Mouse (Mus musculus): ENCODE measurements around the gene Cisd3. TPM values are rescaled to one million over a fixed set of nuclear protein-coding genes. Genes with fewer than 3 reads are reported as not detected.
"Not testable (repeated sequence)": the region's sequence is repeated elsewhere in the genome, so short reads cannot be mapped to it uniquely, and the experiment has no call there.

Cisd3 gene
- polyA plus RNA-seq (2015; fragmentation: Nextera tagmentation; extraction: Ambion mirVana), result 44.1 and 45.5 TPM in 2 replicates

DNA sequence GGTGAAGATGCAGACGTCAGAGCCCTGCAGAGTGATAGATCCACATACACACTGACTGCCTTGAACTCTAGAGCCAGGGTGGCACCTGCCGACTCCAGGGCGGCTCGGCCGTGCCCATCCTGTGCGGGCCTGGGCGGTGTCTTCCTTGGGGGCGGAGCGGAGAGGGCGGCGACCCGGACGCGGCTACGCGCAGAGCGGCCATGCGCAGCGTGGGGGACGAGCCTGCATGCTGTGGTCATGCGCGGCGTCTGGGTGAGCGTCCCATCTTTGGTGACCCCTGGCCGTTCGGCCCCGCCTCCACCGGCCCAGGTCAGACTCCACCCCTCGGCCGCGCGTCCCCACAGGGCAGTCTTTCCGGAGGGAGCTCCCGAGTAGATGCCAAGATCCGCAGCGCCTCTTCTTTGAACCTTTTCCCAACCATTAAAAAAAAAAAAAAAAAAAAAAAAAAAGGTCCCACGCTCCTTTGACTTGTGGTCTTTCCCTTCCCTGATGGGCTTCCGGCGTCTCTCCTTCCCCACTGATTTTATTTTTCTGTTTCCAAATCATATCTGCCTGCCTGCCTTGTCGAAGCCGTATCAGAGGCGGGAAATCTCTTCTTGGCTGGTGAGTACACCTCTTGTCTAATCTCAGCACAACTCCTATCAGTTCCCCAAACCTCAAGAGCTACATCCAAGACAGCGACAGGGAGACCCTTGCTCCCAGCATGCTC, at the start of gene Cisd3:
TSS of gene Cisd3 (plus strand) at position 214 of the 709 bp plus-strand sequence.
- peak; percentile 87 for ATAC-seq (ENCODE audit: borderline replicate concordance, extremely low read depth, low FRiP score, low TSS enrichment)
- H3K9me3 ChIP-seq, result no peaks in the 10 kb centered on the region
- H3K36me3 ChIP-seq, result peaks cover 35% of the 10 kb centered on the region
- peak within 1 kb of the TSS; percentile 32 for H3K4me3 ChIP-seq
- H3K27me3 ChIP-seq, result no peaks in the 10 kb centered on the region
- H3K4me1 ChIP-seq, result peaks cover 57% of the 10 kb centered on the region
- peak within 1 kb of the TSS; percentile 67 for H3K4me2 ChIP-seq
- peak within 1 kb of the TSS; percentile 92 for H3K27ac ChIP-seq
- WGBS, result under 1% methylated on average over 43 of the region's 43 CpGs
- peak within 1 kb of the TSS; percentile 43 for H3K9ac ChIP-seq

DNA sequence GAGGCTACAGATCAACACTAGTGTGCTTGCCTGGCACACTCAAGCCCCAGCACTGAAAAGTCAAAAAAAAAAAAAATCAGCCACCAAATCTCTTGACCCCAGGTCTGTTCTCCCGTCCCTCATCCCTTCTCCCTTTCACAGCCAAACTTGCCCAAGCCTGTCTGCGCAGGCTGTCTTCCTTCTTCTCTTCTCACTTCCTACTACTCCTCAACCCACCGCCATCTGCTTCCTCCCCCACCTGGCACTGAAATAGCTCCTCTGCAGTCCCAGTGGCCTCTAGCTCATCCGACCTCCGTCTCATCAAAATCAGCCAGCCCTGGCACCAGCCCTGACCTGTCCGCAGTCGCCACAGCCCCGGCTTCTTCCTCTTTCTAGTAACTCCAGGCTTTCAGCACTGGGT, 44.0 kb upstream of the Cisd3 start:
- 41% methylated on average over 8 of the region's 8 CpGs for WGBS
- Histone ChIP-seq H3K4me3 (no peak overlapping the region), H3K4me2 (no peak overlapping the region), H3K27ac (no peak overlapping the region), H3K9me3 (no peaks in the 10 kb centered on the region), H3K36me3 (no peaks in the 10 kb centered on the region), H3K9ac (no peak overlapping the region), H3K27me3 (no peaks in the 10 kb centered on the region), H3K4me1 (no peaks in the 10 kb centered on the region)
- ATAC-seq (ENCODE audit: borderline replicate concordance, extremely low read depth, low FRiP score, low TSS enrichment), result no peak

DNA sequence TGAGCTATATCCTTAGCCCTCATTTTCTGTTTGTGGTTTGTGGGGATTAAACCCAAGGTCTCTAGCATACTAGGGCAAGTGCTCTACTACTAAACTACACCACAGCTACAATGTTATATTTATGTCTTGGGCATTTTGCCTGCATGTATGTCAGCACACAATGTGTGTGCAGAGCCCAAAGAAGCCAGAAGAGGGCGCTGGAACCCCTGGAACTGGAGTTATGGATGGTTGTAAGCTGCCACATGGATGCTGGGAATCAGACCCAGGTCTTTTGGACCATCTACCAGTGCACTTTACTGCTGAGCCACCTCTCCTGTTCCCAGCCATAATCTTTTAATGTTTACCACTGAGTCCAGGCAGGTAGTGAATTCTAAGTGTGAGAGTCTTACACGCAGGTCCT, 42.9 kb upstream of the Cisd3 start:
- Histone ChIP-seq H3K27me3 (no peaks in the 10 kb centered on the region), H3K4me3 (no peak overlapping the region), H3K9ac (no peak overlapping the region), H3K9me3 (no peaks in the 10 kb centered on the region), H3K36me3 (no peaks in the 10 kb centered on the region), H3K4me2 (no peak overlapping the region), H3K4me1 (no peaks in the 10 kb centered on the region), H3K27ac (no peak overlapping the region)
- ATAC-seq (ENCODE audit: borderline replicate concordance, extremely low read depth, low FRiP score, low TSS enrichment), result no peak
- WGBS, result 46% methylated on average over 2 of the region's 2 CpGs

DNA sequence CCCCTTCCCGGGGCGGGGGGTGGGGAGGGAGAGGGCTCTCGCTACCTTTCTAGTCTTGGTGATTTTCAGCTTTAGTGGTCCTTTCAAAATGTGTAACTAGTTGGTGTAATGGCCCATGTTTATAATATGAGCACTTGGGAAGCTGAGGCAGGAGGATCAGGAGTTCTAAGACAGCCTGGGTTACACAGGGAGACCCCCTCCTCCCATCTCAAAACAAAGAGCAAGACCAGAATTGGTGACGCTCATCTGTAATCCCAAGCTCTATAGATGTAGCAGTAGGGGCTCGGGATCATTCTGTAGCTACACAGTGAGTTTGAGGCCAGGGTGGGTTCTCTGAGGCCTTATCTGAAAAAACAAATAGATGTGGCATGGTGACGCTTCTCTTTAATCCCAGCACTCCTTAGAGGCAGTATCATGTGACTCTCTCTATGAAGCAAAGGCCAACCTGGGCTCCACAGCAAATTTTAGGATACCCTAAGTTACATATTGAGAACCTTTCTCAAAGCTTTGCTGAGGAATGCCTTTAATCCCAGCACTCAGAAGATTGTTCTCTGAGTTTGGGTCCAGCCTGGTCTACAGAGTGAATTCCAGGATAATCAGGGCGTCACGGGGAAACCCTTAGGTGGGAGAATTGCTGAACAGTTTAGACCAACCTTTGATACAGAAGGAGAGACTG, 42.1 kb upstream of the Cisd3 start:
- no peak overlapping the region for H3K9ac ChIP-seq
- no peak overlapping the region for H3K4me2 ChIP-seq
- no peaks in the 10 kb centered on the region for H3K36me3 ChIP-seq
- no peaks in the 10 kb centered on the region for H3K27me3 ChIP-seq
- no peaks in the 10 kb centered on the region for H3K4me1 ChIP-seq
- no peak overlapping the region for H3K27ac ChIP-seq
- no peak overlapping the region for H3K4me3 ChIP-seq
- no peaks in the 10 kb centered on the region for H3K9me3 ChIP-seq
- ATAC-seq (ENCODE audit: borderline replicate concordance, extremely low read depth, low FRiP score, low TSS enrichment), result no peak
- 65% methylated on average over 8 of the region's 8 CpGs for WGBS

DNA sequence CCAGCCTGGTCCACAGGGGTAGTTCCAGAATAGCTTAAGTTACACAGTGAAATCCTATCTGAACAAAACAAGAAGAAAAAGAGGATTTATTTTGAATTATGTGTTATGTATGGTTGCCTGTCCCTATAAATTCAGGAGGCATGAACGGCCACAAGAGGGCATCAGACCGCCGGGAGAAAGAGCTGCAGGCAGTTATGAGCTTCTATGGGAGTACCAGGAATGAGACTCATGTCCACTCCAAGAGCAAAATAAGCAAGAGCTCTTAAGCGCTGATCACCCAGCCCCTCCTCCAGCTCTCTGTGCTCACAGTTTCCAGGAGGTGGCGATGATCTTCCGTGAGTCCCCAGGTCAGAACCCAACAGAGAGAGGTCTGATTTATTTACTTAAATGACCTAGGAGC, 40.8 kb upstream of the Cisd3 start:
- ATAC-seq (ENCODE audit: borderline replicate concordance, extremely low read depth, low FRiP score, low TSS enrichment), result 0 out of 2 replicates have a peak, but pooled peaks have one; percentile 23

DNA sequence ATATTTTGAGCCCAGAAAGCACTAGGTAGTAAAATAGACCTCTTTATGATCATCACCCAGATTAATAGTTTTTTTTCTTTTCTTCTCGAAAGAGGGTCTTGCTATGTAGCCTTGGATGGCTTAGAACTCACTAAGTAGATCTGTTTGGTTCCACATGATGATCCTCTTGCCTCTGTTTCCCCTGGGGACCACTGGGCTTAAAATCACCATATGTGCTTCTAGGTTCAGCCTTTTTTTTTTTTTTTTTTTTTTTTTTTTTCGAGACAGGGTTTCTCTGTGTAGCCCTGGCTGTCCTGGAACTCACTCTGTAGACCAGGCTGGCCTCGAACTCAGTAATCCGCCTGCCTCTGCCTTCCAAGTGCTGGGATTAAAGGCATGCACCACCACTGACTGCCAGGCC, 37.1 kb upstream of the Cisd3 start:
- not testable (repeated sequence) for H3K27ac ChIP-seq; H3K4me1 ChIP-seq; H3K27me3 ChIP-seq; H3K4me3 ChIP-seq; H3K9me3 ChIP-seq; H3K36me3 ChIP-seq; H3K4me2 ChIP-seq; ATAC-seq (ENCODE audit: borderline replicate concordance, extremely low read depth, low FRiP score, low TSS enrichment); H3K9ac ChIP-seq
- WGBS, result 70% methylated on average over 4 of the region's 4 CpGs

More for the DNA sequence above, 40.8 kb upstream of the Cisd3 start:
- H3K27me3 ChIP-seq, result no peaks in the 10 kb centered on the region
- H3K36me3 ChIP-seq, result no peaks in the 10 kb centered on the region
- H3K9me3 ChIP-seq, result no peaks in the 10 kb centered on the region
- no peak overlapping the region for H3K4me2 ChIP-seq
- no peak overlapping the region for H3K27ac ChIP-seq
- H3K4me1 ChIP-seq, result no peaks in the 10 kb centered on the region
- no peak overlapping the region for H3K9ac ChIP-seq
- H3K4me3 ChIP-seq, result no peak overlapping the region
- 2% methylated on average over 6 of the region's 6 CpGs for WGBS

DNA sequence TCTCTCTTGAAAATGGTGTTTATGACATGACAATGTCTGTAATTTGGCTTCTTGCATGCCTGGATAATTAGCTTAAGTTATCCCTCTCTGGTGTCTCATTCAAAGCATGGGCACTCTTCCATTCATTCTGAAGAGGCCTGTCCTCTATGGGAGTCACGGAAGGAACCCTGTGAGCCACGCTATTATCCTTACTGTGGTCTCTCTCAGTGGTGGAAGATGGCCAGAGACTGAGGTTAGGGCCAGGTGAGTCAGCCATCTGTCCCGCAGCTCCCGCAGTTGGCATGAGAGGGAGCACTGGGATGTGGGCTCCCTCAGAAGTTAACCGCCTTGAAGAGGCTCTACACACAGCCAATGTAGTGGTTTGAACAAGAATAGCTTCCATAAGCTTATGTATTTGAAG, 35.3 kb upstream of the Cisd3 start:
- H3K9me3 ChIP-seq, result no peaks in the 10 kb centered on the region
- no peak overlapping the region for H3K27ac ChIP-seq
- no peaks in the 10 kb centered on the region for H3K36me3 ChIP-seq
- no peak overlapping the region for H3K4me3 ChIP-seq
- no peak overlapping the region for H3K9ac ChIP-seq
- WGBS, result 58% methylated on average over 5 of the region's 5 CpGs
- H3K4me1 ChIP-seq, result no peaks in the 10 kb centered on the region
- H3K27me3 ChIP-seq, result no peaks in the 10 kb centered on the region
- H3K4me2 ChIP-seq, result no peak overlapping the region
- ATAC-seq (ENCODE audit: borderline replicate concordance, extremely low read depth, low FRiP score, low TSS enrichment), result no peak

DNA sequence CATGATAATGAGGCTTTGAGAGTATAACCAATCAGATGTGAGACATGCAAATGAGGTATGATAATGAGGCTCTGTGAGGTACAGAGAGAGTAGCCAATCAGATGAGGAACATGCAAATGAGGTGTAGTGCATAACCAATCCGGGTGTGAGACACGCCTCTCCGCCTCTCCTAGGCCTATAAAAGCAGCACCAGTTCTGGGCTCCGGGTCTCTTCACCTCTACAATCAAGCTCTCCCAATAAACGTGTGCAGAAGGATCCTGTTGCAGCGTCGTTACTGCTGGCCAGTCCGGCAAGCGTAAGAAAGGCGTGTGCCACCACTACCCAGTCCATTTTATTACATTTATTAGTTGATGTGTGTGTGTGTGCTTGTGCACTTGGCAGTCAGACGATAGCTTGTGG, 32.2 kb upstream of the Cisd3 start:
- not testable (repeated sequence) for H3K27ac ChIP-seq; H3K36me3 ChIP-seq; ATAC-seq (ENCODE audit: borderline replicate concordance, extremely low read depth, low FRiP score, low TSS enrichment); H3K27me3 ChIP-seq; H3K4me2 ChIP-seq; H3K9ac ChIP-seq; H3K4me3 ChIP-seq; H3K4me1 ChIP-seq; H3K9me3 ChIP-seq
- WGBS, result 91% methylated on average over 11 of the region's 11 CpGs

DNA sequence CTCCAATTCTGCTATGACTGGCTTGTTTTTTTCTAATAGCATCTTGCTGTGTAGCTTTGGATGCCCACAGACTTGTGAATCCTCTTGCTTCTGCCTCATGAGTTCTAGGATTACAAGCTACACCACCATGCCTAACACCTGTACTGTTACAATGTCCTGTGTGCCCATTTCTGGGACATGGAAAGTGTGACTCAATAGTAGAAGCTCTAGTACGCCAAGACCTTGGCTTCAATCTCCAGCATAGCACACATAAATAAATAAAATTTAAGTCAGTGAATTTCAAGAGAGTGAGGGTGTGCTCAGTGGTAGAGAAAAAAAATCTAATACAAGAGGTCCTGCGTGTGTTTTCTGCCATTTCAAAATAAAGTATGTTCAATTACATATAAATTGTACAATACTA, 31.4 kb upstream of the Cisd3 start:
- no peak for ATAC-seq (ENCODE audit: borderline replicate concordance, extremely low read depth, low FRiP score, low TSS enrichment)
- 84% methylated on average over 2 of the region's 2 CpGs for WGBS
- peaks cover 6% of the 10 kb centered on the region for H3K4me1 ChIP-seq
- no peak overlapping the region for H3K9ac ChIP-seq
- H3K27me3 ChIP-seq, result no peaks in the 10 kb centered on the region
- no peaks in the 10 kb centered on the region for H3K9me3 ChIP-seq
- no peaks in the 10 kb centered on the region for H3K36me3 ChIP-seq
- H3K4me2 ChIP-seq, result no peak overlapping the region
- no peak overlapping the region for H3K4me3 ChIP-seq
- H3K27ac ChIP-seq, result no peak overlapping the region

DNA sequence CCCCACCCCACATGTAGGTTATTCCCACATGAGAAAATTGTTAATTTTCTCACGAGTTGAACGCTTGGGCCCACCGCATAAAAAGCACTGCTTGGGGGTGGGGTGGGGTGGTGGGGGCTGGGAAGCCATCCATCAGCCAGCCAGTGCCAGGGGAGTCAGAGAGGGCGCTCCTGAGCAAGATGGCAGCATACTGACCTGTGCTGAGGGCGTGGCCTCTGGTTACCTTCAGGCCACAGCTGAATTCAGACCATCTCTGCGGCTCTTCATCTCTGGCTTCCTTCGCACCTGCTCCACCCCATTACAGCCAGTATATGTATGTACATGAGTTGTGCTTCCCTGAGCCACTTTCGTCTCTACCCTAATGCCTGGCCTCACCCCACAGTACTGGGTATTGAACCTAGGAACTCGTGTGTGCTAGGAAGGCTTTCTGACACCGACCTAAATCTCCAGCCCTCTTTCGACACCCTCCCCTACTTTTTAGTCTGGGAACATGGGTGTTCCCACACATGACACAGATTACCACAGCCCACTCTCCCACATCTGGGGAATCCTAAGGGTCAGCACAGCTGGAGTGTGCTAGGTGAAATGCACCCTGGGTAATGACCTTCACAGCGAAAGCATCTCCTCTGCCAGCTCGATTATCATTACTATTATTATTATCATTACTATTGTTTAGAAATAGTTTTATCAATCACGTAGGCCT, 29.2 kb upstream of the Cisd3 start:
- H3K9ac ChIP-seq, result no peak overlapping the region
- H3K4me1 ChIP-seq, result peaks cover 23% of the 10 kb centered on the region
- no peak overlapping the region for H3K4me2 ChIP-seq
- H3K4me3 ChIP-seq, result no peak overlapping the region
- no peak for ATAC-seq (ENCODE audit: borderline replicate concordance, extremely low read depth, low FRiP score, low TSS enrichment)
- 72% methylated on average over 14 of the region's 14 CpGs for WGBS
- no peaks in the 10 kb centered on the region for H3K9me3 ChIP-seq
- no peak overlapping the region for H3K27ac ChIP-seq
- peaks cover 6% of the 10 kb centered on the region; the same call in 1 of the 2 replicates for H3K27me3 ChIP-seq
- H3K36me3 ChIP-seq, result no peaks in the 10 kb centered on the region

DNA sequence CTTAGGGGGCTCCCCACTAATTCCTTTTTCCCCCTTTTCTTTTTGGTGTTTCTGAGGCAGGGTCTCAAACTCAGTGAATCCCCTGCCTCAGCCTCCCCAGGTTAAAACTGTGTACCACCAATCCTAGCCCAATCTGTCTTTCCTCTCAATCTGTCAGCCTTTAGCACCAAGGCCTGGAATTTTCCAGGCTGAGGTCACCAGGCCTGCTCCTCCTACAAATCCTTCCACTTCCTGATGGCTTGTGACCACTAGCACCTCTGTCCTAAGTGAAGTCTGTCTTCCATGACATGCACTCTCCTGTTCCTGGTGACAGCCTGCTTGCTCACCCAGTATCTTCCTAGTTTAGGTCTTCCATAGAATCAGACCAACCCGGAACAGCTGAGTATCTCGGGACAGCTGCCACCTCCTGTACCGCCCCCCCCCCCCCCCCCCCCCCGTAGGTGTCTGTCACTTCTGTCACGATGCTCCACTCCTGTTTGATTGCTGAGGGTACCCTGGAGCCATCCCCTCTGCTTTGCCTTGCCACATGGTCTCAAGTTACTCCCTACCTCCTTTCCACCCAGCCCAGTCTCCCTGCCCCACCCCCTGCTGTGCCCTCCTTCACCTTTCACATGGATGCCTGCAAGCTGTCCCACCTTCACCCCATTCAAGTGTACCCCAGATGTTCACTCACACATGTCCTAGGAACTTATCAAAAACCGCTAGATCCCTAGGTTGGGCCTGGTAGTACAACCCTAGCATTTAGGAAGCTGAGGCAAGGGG, 28.3 kb upstream of the Cisd3 start:
- Histone ChIP-seq H3K9me3 (no peaks in the 10 kb centered on the region), H3K27ac (no peak overlapping the region), H3K27me3 (peaks cover 15% of the 10 kb centered on the region), H3K4me3 (no peak overlapping the region), H3K36me3 (no peaks in the 10 kb centered on the region), H3K9ac (no peak overlapping the region), H3K4me2 (no peak overlapping the region), H3K4me1 (peaks cover 32% of the 10 kb centered on the region)
- WGBS, result 27% methylated on average over 5 of the region's 6 CpGs
- no peak for ATAC-seq (ENCODE audit: borderline replicate concordance, extremely low read depth, low FRiP score, low TSS enrichment)

All from lung, embryonic 15.5 days (tissue).